Mouse (Mus musculus) liver, adult 2 months (tissue): Measurements from ENCODE around the gene Styx.
A peak's percentile ranks its signal among the peaks of the same experiment; 100 is the strongest.

Experiments used
- CTCF ChIP-seq: fragments of 200-500 bp; IDR thresholded peaks from 2 replicates; pipeline ENCODE4 v1.5.1; 2011; ENCODE audit warnings: low read depth, low read length, control low read depth
- POLR2A ChIP-seq: fragments of 200-500 bp; IDR thresholded peaks from 2 replicates; pipeline ENCODE4 v1.6.1; 2011; ENCODE audit warnings: low read length, control low read depth; ENCODE audit not compliant: insufficient read depth; ENCODE audit errors: extremely low read depth

- TF ChIP-seq POLR2A (no peak), CTCF (peak; percentile 62)
These were observed 32.0 kb downstream of the Styx start for GRCm38 (mm10) chr14:45382912-45383311.
